Mouse (Mus musculus) kidney, postnatal 14 days (tissue): ENCODE measurements around the gene Btbd35f29.
"Not testable (repeated sequence)": the region's sequence is repeated elsewhere in the genome, so short reads cannot be mapped to it uniquely, and the experiment has no call there.

Experiments used
- DNase-seq: peaks from one replicate; pipeline ENCODE4 v3.0.0; 2022; ENCODE audit warnings: mixed read lengths

The Btbd35f29 gene

DNA sequence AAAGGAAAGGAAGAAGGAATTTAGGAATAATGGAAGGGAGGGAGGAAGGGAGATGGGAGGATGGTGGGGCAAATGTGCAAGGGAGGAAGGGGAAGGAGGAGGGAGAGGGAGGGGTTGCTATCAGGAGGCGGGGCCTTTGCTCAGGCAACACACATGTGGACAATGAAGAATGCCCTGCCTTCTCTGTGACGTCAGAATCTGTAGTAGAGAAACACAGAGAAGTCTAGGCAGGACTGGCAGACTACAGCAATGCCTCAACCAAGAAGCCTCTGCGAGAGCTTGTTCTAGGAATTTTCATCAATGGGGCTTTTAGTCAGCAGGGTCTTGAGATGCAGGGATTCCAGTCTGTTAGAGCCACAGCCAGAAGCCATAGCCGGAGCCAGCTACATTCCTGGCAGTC, at the start of gene Btbd35f29:
TSS of gene Btbd35f29 (plus strand) at position 301 of the 400 bp plus-strand sequence.
- DNase-seq, result not testable (repeated sequence)

DNA sequence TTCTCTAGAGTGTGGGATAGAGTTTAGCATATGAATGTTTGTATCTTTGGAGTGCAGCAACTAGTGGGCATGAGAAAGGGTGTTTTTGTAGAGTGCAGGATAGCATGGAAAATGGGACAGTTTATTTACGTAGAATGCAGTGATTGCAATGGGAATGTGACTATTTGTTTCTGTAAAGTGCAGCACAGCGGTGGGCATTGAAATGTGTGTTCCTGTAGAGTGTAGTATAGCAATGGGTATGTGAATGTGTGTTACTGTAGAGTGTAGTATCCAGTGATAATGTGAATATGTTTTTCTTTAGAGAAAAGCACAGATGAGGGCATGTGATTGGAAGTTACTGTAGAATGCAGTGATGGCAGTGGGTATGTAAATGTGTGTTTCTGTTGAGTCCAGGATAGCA, 23.9 kb downstream of the Btbd35f29 start:
- DNase-seq, result not testable (repeated sequence)

DNA sequence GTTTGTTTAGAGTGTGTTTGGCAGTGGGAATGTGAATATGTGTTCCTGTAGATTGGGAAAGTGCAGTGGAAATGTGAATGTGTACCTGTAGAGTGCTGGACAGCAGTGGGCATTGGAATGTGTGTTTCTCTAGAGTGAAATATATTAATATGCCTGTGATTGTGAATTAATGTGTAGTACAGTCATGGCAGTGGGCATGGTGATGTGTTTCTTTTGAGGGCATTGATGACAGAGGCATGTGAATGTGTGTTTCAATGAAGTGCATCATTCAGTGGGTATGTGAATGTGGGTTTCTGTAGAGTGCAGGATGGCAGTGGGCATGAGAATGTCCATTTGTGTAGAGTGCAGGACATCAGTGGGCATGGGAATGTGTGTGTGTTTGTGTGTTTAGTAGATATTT, 27.7 kb downstream of the Btbd35f29 start:
- not testable (repeated sequence) for DNase-seq

DNA sequence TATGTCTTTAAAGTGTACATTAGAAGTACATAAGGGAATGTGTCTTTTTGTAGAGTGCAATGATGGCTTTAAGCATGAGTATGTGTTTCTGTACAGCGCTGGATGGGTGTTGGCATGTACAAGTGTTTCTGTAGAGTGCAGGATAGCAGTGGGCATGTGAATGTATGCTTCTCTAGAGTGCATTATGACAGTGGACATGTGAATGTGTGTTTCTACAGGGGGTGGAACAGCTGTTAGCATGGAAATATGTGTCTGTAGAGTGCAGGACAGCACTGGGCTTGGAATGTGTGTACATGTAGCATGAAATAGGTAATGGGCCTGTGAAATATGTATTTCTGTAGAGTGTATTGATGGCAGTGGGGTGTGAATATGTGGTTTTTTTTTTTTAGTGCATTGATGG, 28.4 kb downstream of the Btbd35f29 start:
- DNase-seq, result not testable (repeated sequence)

DNA sequence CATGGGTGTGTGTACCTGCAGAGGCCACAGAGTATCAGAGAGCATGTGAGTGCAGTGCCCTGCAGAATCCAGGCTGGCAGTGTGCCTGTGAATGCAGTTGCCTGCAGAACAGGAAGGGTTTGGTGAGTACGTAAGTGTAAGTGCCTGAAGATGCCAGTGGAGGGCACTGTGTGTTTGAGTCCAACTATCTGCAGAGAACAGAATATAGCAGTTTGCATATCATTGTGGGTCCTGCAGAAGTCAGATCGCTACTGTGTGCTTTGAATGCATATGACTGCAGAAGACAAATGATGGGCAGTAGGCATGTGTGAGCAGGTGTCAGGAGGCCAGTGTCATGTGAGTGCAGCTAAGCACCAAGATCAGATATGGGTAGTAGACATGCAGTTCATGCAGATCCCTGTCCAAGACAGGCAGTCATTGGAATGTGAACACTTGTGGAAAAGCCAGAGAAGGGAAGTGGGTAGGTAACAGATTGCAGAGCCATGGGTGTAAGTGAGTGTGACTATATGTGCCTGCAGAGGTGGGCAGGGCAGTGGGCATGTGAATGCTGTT, 41.1 kb downstream of the Btbd35f29 start:
- not testable (repeated sequence) for DNase-seq

DNA sequence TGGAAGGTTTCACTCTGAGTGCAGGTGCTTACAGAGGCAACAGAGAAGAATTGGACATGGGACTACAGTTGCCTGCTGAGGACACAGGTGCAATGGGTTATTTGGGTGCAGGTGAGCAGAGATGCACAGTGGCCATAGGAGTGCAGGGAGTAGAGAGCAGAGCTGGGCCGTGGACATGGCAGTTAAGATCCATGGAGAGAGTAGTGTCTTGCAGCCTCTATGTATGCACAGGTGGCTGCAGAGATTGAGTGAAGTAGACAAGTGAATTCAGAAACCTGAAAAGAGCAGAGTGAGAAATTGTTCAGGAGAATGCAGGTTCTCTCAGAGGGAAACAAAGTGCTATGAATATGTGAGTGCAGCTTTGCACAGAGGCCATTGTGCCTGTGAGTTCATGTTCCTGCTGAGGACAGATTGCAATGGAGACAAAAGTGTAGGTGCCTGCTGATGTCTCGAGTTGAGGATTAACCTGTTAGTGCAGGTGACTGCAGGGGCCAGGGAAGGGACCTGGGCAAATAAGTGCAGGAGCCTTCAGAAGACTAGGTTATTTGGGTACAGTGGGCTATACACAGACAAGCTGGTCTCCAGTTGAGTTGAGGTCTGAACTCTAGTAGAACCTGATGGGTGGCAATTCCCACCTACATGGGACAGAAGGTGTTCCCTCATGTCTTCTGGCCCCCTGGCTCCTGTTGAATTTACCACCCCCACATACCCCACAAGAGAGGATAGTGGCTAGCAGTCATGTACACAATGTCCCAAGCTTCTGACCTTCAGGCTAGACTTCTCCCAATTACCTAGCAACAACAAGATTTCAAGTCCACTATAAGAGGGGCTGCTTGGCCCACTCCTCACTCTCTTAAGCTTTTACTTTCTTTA, 42.2 kb downstream of the Btbd35f29 start:
- DNase-seq, result not testable (repeated sequence)

DNA sequence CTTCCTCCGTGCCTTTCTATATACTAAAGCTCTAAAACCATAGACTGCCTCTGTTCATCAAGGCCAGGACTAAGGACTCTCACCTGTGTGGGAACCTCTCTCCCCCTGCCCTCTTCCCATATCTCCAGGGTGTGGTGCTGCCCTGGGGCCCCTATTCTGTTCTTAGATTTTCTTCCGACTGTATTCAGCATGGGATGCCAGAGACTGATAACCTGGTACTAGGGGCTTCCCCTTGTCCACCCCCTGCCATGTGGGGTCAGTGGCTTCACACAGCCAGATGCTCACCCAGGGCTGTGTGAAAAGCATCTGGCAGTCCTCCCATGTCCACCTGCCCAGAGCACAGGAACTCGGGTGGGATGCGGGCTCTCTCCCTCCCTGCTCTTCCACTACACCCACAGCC, 43.1 kb downstream of the Btbd35f29 start:
- DNase-seq, result not testable (repeated sequence)

DNA sequence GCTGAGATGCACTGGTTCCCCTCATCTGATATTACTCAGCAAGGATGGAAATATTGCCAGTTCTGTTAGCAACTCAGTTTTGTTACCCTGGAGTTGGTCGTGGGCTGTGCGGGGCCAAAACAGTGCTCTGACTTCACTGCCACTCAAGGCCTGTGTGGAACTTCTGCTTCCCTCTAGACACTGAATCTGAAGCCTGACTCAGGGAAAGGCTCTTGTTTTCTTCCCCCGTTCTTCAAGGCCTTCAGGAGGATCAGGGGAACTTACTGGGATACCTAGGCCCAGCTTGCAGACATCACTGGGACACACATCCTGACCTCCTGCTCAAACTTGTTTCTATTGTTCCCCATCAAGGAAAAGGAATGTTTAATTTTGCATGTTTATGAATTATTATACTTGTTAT, 45.2 kb downstream of the Btbd35f29 start:
- not testable (repeated sequence) for DNase-seq

DNA sequence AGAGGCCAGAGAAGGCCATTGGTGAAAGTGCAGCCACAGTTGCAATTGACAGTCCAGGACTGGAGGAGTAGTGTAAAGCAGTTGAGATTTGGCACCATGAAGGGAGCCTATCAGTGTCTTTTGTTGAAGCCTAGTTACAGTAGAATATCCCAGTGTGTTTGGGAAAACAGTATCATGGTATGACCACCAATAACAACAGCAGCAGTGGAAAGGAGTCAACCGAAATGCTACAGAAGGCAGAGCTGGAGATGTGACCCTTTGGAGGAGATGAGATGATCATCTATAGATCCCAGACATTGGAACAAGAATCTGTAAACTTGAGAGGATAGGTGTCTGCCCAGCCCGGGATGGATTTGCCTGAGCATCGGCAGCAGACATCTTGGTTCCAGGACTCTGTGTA, 47.7 kb downstream of the Btbd35f29 start:
- not testable (repeated sequence) for DNase-seq
